Mouse (Mus musculus) urinary bladder, postnatal 10 days (tissue): Measurements from ENCODE around the gene Smarcad1.

Experiments
- DNase-seq: peaks from one replicate; pipeline ENCODE4 v3.0.0; 2022; ENCODE audit warnings: low spot score

Smarcad1 gene

GRCm38 (mm10) chr6:65114902-65115301, 72.5 kb downstream of the Smarcad1 start:
- no peak for DNase-seq

GRCm38 (mm10) chr6:65117540-65117939, 75.2 kb downstream of the Smarcad1 start:
- no peak for DNase-seq

GRCm38 (mm10) chr6:65126074-65126726, 83.8 kb downstream of the Smarcad1 start:
- DNase-seq, result no peak

GRCm38 (mm10) chr6:65132376-65132775, 90.0 kb downstream of the Smarcad1 start:
- no peak for DNase-seq

- no peak for DNase-seq
These were observed 95.4 kb downstream of the Smarcad1 start for GRCm38 (mm10) chr6:65137802-65138201.

- DNase-seq, result no peak
These were observed 95.9 kb downstream of the Smarcad1 start for GRCm38 (mm10) chr6:65138243-65138642.

- DNase-seq, result no peak
These were observed 97.8 kb downstream of the Smarcad1 start for GRCm38 (mm10) chr6:65140082-65140749.

GRCm38 (mm10) chr6:65140750-65141243, 98.4 kb downstream of the Smarcad1 start:
- no peak for DNase-seq

GRCm38 (mm10) chr6:65142316-65142715, 99.9 kb downstream of the Smarcad1 start:
- no peak for DNase-seq

- no peak for DNase-seq
These were observed 102.3 kb downstream of the Smarcad1 start, which contains the start of gene Hpgds for GRCm38 (mm10) chr6:65144621-65145205. Hpgds (minus strand) TSS chr6:65144908.

GRCm38 (mm10) chr6:65146363-65146762, 104.0 kb downstream of the Smarcad1 start:
- no peak for DNase-seq

- no peak for DNase-seq
These were observed 108.3 kb downstream of the Smarcad1 start for GRCm38 (mm10) chr6:65150703-65151102.

- no peak for DNase-seq
These were observed 111.2 kb downstream of the Smarcad1 start for GRCm38 (mm10) chr6:65153570-65153969.

GRCm38 (mm10) chr6:65157042-65157441, 114.7 kb downstream of the Smarcad1 start:
- DNase-seq, result no peak

GRCm38 (mm10) chr6:65159381-65159942, 117.1 kb downstream of the Smarcad1 start:
- no peak for DNase-seq

- no peak for DNase-seq
These were observed 121.8 kb downstream of the Smarcad1 start for GRCm38 (mm10) chr6:65164137-65164536.

- DNase-seq, result no peak
These were observed 122.6 kb downstream of the Smarcad1 start for GRCm38 (mm10) chr6:65164977-65165376.
